Mouse (Mus musculus): Measurements from ENCODE around the gene Pard6a. TPM values are rescaled to one million over a fixed set of nuclear protein-coding genes. Genes with fewer than 3 reads are reported as not detected.

Gene Pard6a
- polyA plus RNA-seq, 1 experiment from 2014 or later: 13.2 TPM

- DNase-seq (ENCODE audit: low spot score) (peak; percentile 9), ATAC-seq (replicated peaks; ENCODE audit: insufficient number of reproducible peaks, low FRiP score, low TSS enrichment, low read depth) (peak; percentile 44)
- Histone ChIP-seq H3K27me3 (ENCODE audit: control insufficient read depth, insufficient read depth, low read length) (no peaks in the 10 kb centered on the region), H3K4me2 (ENCODE audit: low read depth, low read length) (peak overlapping the region; percentile 91), H3K27ac (replicated peaks; ENCODE audit: low read depth, low read length) (no peak overlapping the region), H3K4me1 (ENCODE audit: control insufficient read depth, insufficient read depth, low read length) (peaks cover 8% of the 10 kb centered on the region), H3K9me3 (replicated peaks; ENCODE audit: control insufficient read depth, low read length) (no peaks in the 10 kb centered on the region), H3K9ac (replicated peaks; ENCODE audit: low read length) (peak overlapping the region; percentile 44), H3K4me3 (ENCODE audit: low read depth, low read length) (peak overlapping the region; percentile 31), H3K36me3 (replicated peaks; ENCODE audit: control insufficient read depth, insufficient read depth, low read depth, low read length) (no peaks in the 10 kb centered on the region; the same call in none of the 2 replicates)
- 9% methylated on average over 37 of the region's 40 CpGs for WGBS
These were observed 6.7 kb upstream of the Pard6a start for GRCm38 (mm10) chr8:105694051-105694799.

GRCm38 (mm10) chr8:105695080-105695780 is 5.7 kb upstream of the Pard6a start:
- Histone ChIP-seq H3K27me3 (ENCODE audit: control insufficient read depth, insufficient read depth, low read length) (no peaks in the 10 kb centered on the region), H3K4me1 (ENCODE audit: control insufficient read depth, insufficient read depth, low read length) (peaks cover 12% of the 10 kb centered on the region), H3K9ac (replicated peaks; ENCODE audit: low read length) (no peak overlapping the region), H3K9me3 (replicated peaks; ENCODE audit: control insufficient read depth, low read length) (no peaks in the 10 kb centered on the region), H3K4me3 (ENCODE audit: low read depth, low read length) (no peak overlapping the region), H3K4me2 (ENCODE audit: low read depth, low read length) (no peak overlapping the region), H3K36me3 (replicated peaks; ENCODE audit: control insufficient read depth, insufficient read depth, low read depth, low read length) (no peaks in the 10 kb centered on the region; the same call in none of the 2 replicates), H3K27ac (replicated peaks; ENCODE audit: low read depth, low read length) (no peak overlapping the region)
- no peak for ATAC-seq (replicated peaks; ENCODE audit: insufficient number of reproducible peaks, low FRiP score, low TSS enrichment, low read depth)
- WGBS: 80% methylated on average over 30 of the region's 30 CpGs
- DNase-seq (ENCODE audit: low spot score): no peak

- Histone ChIP-seq H3K27me3 (ENCODE audit: control insufficient read depth, insufficient read depth, low read length) (no peaks in the 10 kb centered on the region), H3K9me3 (replicated peaks; ENCODE audit: control insufficient read depth, low read length) (no peaks in the 10 kb centered on the region), H3K4me3 (ENCODE audit: low read depth, low read length) (no peak overlapping the region), H3K27ac (replicated peaks; ENCODE audit: low read depth, low read length) (no peak overlapping the region), H3K4me2 (ENCODE audit: low read depth, low read length) (no peak overlapping the region), H3K36me3 (replicated peaks; ENCODE audit: control insufficient read depth, insufficient read depth, low read depth, low read length) (no peaks in the 10 kb centered on the region; the same call in none of the 2 replicates), H3K9ac (replicated peaks; ENCODE audit: low read length) (no peak overlapping the region), H3K4me1 (ENCODE audit: control insufficient read depth, insufficient read depth, low read length) (peaks cover 15% of the 10 kb centered on the region)
- DNase-seq (ENCODE audit: low spot score): no peak
- no peak for ATAC-seq (replicated peaks; ENCODE audit: insufficient number of reproducible peaks, low FRiP score, low TSS enrichment, low read depth)
- 92% methylated on average over 17 of the region's 17 CpGs for WGBS
These were observed 3.7 kb upstream of the Pard6a start for GRCm38 (mm10) chr8:105697196-105697780.

- Histone ChIP-seq H3K4me3 (ENCODE audit: low read depth, low read length) (no peak overlapping the region), H3K4me1 (ENCODE audit: control insufficient read depth, insufficient read depth, low read length) (peaks cover 14% of the 10 kb centered on the region), H3K27ac (replicated peaks; ENCODE audit: low read depth, low read length) (no peak overlapping the region), H3K9ac (replicated peaks; ENCODE audit: low read length) (no peak overlapping the region), H3K27me3 (ENCODE audit: control insufficient read depth, insufficient read depth, low read length) (no peaks in the 10 kb centered on the region), H3K4me2 (ENCODE audit: low read depth, low read length) (no peak overlapping the region), H3K36me3 (replicated peaks; ENCODE audit: control insufficient read depth, insufficient read depth, low read depth, low read length) (peaks cover 3% of the 10 kb centered on the region), H3K9me3 (replicated peaks; ENCODE audit: control insufficient read depth, low read length) (no peaks in the 10 kb centered on the region)
- DNase-seq (ENCODE audit: low spot score) (no peak), ATAC-seq (replicated peaks; ENCODE audit: insufficient number of reproducible peaks, low FRiP score, low TSS enrichment, low read depth) (no peak)
- WGBS: 91% methylated on average over 5 of the region's 5 CpGs
These were observed 2.2 kb upstream of the Pard6a start for GRCm38 (mm10) chr8:105698734-105699133.

GRCm38 (mm10) chr8:105699488-105700215 is 1.3 kb upstream of the Pard6a start:
- Histone ChIP-seq H3K9ac (replicated peaks; ENCODE audit: low read length) (peak overlapping the region; percentile 56; the same call in 1 of the 2 replicates), H3K27ac (replicated peaks; ENCODE audit: low read depth, low read length) (no peak overlapping the region), H3K36me3 (replicated peaks; ENCODE audit: control insufficient read depth, insufficient read depth, low read depth, low read length) (peaks cover 3% of the 10 kb centered on the region), H3K4me1 (ENCODE audit: control insufficient read depth, insufficient read depth, low read length) (peaks cover 8% of the 10 kb centered on the region), H3K9me3 (replicated peaks; ENCODE audit: control insufficient read depth, low read length) (no peaks in the 10 kb centered on the region), H3K4me2 (ENCODE audit: low read depth, low read length) (peak overlapping the region; percentile 87), H3K4me3 (ENCODE audit: low read depth, low read length) (peak overlapping the region; percentile 57), H3K27me3 (ENCODE audit: control insufficient read depth, insufficient read depth, low read length) (no peaks in the 10 kb centered on the region)
- DNase-seq (ENCODE audit: low spot score): no peak
- 87% methylated on average over 11 of the region's 11 CpGs for WGBS
- no peak for ATAC-seq (replicated peaks; ENCODE audit: insufficient number of reproducible peaks, low FRiP score, low TSS enrichment, low read depth)

GRCm38 (mm10) chr8:105700566-105700965 is 382 bp upstream of the Pard6a start:
- peak; percentile 44 for DNase-seq (ENCODE audit: low spot score)
- WGBS: 0% methylated on average over 21 of the region's 21 CpGs
- no peaks in the 10 kb centered on the region for H3K9me3 ChIP-seq (replicated peaks; ENCODE audit: control insufficient read depth, low read length)
- peak overlapping the region; percentile 87 for H3K4me2 ChIP-seq (ENCODE audit: low read depth, low read length)
- no peaks in the 10 kb centered on the region for H3K27me3 ChIP-seq (ENCODE audit: control insufficient read depth, insufficient read depth, low read length)
- ATAC-seq (replicated peaks; ENCODE audit: insufficient number of reproducible peaks, low FRiP score, low TSS enrichment, low read depth): peak; percentile 46
- peaks cover 8% of the 10 kb centered on the region for H3K4me1 ChIP-seq (ENCODE audit: control insufficient read depth, insufficient read depth, low read length)
- peak overlapping the region; percentile 57 for H3K4me3 ChIP-seq (ENCODE audit: low read depth, low read length)
- H3K36me3 ChIP-seq (replicated peaks; ENCODE audit: control insufficient read depth, insufficient read depth, low read depth, low read length): peaks cover 3% of the 10 kb centered on the region
- H3K27ac ChIP-seq (replicated peaks; ENCODE audit: low read depth, low read length): no peak overlapping the region; the same call in 1 of the 2 replicates
- peak overlapping the region; percentile 56 for H3K9ac ChIP-seq (replicated peaks; ENCODE audit: low read length)

GRCm38 (mm10) chr8:105702001-105702401 is 1.1 kb downstream of the Pard6a start:
- ATAC-seq (replicated peaks; ENCODE audit: insufficient number of reproducible peaks, low FRiP score, low TSS enrichment, low read depth) (peak; percentile 4), DNase-seq (ENCODE audit: low spot score) (no peak)
- 43% methylated on average over 18 of the region's 18 CpGs for WGBS
- Histone ChIP-seq H3K9ac (replicated peaks; ENCODE audit: low read length) (peak overlapping the region; percentile 46; the same call in 1 of the 2 replicates), H3K9me3 (replicated peaks; ENCODE audit: control insufficient read depth, low read length) (no peaks in the 10 kb centered on the region), H3K27me3 (ENCODE audit: control insufficient read depth, insufficient read depth, low read length) (no peaks in the 10 kb centered on the region), H3K4me1 (ENCODE audit: control insufficient read depth, insufficient read depth, low read length) (peaks cover 12% of the 10 kb centered on the region), H3K4me3 (ENCODE audit: low read depth, low read length) (peak overlapping the region; percentile 57), H3K27ac (replicated peaks; ENCODE audit: low read depth, low read length) (no peak overlapping the region), H3K4me2 (ENCODE audit: low read depth, low read length) (peak overlapping the region; percentile 87), H3K36me3 (replicated peaks; ENCODE audit: control insufficient read depth, insufficient read depth, low read depth, low read length) (peaks cover 3% of the 10 kb centered on the region)
